Mouse (Mus musculus) forebrain, embryonic 12.5 days (tissue): ENCODE results near the gene Tsen2. TPM values are rescaled to one million over a fixed set of nuclear protein-coding genes. Genes with fewer than 3 reads are reported as not detected.

Experiments
- ATAC-seq: fragments of 200-750 bp; cut with Nextera tagmentation; 2 replicates; pipeline ENCODE4 v1.8.0; 2017; ENCODE audit warnings: moderate TSS enrichment; ENCODE audit not compliant: low FRiP score
- H3K27ac ChIP-seq: fragments of 300-500 bp; sonication (generic); 2 replicates; pipeline ENCODE4 v1.5.1; 2016; ENCODE audit warnings: mild to moderate bottlenecking
- H3K27me3 ChIP-seq: fragments of 300-500 bp; sonication (generic); 2 replicates; pipeline ENCODE4 v1.6.1; 2016; ENCODE audit warnings: mild to moderate bottlenecking
- H3K36me3 ChIP-seq: fragments of 300-500 bp; sonication (generic); replicated peaks from 2 replicates; pipeline ENCODE4 v1.6.1; 2016; ENCODE audit warnings: mild to moderate bottlenecking
- H3K4me1 ChIP-seq: fragments of 300-500 bp; sonication (generic); 2 replicates; pipeline ENCODE4 v1.6.1; 2016
- H3K4me2 ChIP-seq: fragments of 300-500 bp; sonication (generic); 2 replicates; pipeline ENCODE4 v1.6.1; 2016; ENCODE audit warnings: mild to moderate bottlenecking, moderate library complexity
- H3K4me3 ChIP-seq: fragments of 300-500 bp; sonication (generic); replicated peaks from 2 replicates; pipeline ENCODE4 v1.5.1; 2016; ENCODE audit warnings: mild to moderate bottlenecking
- H3K9ac ChIP-seq: fragments of 300-500 bp; sonication (generic); 2 replicates; pipeline ENCODE4 v1.6.1; 2016; ENCODE audit warnings: mild to moderate bottlenecking
- H3K9me3 ChIP-seq: fragments of 300-500 bp; sonication (generic); 2 replicates; pipeline ENCODE4 v1.6.1; 2016
- WGBS: fragments of 180-500 bp; shearing (Covaris S2); methylation state at CpG from one replicate; pipeline ENCODE4 v1.1.7; 2016; 5-methylcytosine and 5-hydroxymethylcytosine counted together
- polyA plus RNA-seq: library from polyadenylated mRNA; unstranded; fragments of >200 nt; fragmentation: Nextera tagmentation; extraction: Ambion mirVana; gene quantifications from 2 replicates; pipeline ENCODE4 v1.2.1, GENCODE M21; 2016

The Tsen2 gene
- polyA plus RNA-seq, 1 experiment from 2014 or later: 30.3 TPM

DNA sequence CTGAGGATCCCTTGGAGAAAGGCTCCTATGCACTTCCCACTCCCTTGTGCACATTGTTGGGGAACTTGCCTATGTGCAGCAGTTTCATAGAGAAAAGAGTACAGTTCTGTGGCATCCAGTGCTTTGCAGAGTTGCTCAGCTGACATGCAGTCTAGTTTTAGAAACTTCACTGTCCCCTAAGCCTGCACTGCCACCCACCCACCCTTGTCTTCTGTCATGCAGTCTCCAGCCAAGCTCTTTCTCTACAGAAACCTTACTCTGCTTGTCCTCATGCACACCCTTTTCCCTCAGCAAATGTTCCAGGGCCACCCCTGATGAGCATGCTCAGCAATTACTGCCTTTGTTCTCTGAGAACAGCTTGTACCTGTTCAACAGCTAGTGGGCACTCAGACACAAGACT, 69.3 kb downstream of the Tsen2 start:
- Histone ChIP-seq H3K9ac (no peak overlapping the region), H3K36me3 (peaks cover 90% of the 10 kb centered on the region), H3K4me1 (no peaks in the 10 kb centered on the region), H3K4me3 (no peak overlapping the region), H3K4me2 (no peak overlapping the region), H3K27me3 (no peaks in the 10 kb centered on the region), H3K27ac (no peak overlapping the region), H3K9me3 (no peaks in the 10 kb centered on the region)
- no peak for ATAC-seq

DNA sequence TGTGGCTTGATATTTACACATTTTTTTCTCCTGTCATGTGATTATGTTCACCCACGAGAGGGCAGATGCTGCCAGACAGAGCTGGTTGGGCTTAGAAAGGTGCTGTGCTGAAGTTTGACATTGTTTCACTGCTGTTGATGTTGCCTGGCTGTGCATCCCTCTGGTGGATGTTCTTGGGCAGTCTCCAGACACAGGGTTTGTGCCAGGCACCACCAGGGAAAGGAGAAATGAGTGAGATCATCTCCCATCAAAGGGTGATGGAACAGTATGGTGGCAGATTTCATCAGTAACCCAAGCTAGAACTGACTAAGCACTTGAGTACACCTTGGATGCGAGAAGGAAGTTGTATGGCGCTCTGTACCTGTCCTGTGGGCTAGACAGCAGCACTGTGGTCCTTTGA, 71.5 kb downstream of the Tsen2 start:
- no peak overlapping the region for H3K27ac ChIP-seq
- no peak overlapping the region for H3K4me2 ChIP-seq
- 92% methylated on average over 3 of the region's 3 CpGs for WGBS
- peaks cover 96% of the 10 kb centered on the region for H3K36me3 ChIP-seq
- ATAC-seq: no peak
- no peak overlapping the region for H3K9ac ChIP-seq
- H3K4me1 ChIP-seq: no peaks in the 10 kb centered on the region
- no peaks in the 10 kb centered on the region for H3K9me3 ChIP-seq
- no peaks in the 10 kb centered on the region for H3K27me3 ChIP-seq
- H3K4me3 ChIP-seq: no peak overlapping the region

- no peaks in the 10 kb centered on the region for H3K4me1 ChIP-seq
- peaks cover 99% of the 10 kb centered on the region for H3K36me3 ChIP-seq
- no peak overlapping the region for H3K4me2 ChIP-seq
- H3K4me3 ChIP-seq: no peak overlapping the region
- no peak overlapping the region for H3K9ac ChIP-seq
- 95% methylated on average over 10 of the region's 10 CpGs for WGBS
- no peak for ATAC-seq
- H3K9me3 ChIP-seq: no peaks in the 10 kb centered on the region
- no peak overlapping the region for H3K27ac ChIP-seq
- H3K27me3 ChIP-seq: no peaks in the 10 kb centered on the region
Observed at GRCm38 (mm10) chr6:115619818-115620217, 75.4 kb downstream of the Tsen2 start.

DNA sequence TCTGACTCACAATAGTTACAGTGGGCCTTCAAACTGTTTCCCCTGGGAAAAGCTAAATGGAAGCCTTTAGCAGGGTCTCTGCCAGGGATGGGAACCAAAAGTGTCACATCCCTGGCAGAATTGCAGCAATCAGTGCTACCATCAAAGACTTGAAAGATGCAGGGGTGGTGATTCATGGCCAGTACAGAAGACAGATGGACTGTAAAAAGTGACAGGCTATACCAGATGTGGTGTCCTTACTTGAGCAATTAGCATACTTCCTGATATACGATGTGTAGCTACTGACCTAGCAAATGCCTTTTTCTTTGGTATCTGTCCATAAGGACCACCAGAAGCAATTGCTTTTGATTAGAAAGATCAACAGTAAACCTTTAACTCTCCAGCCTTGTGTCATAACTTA, 76.5 kb downstream of the Tsen2 start:
- 97% methylated on average over 1 of the region's 1 CpGs for WGBS
- Histone ChIP-seq H3K4me1 (no peaks in the 10 kb centered on the region), H3K4me3 (no peak overlapping the region), H3K9ac (no peak overlapping the region), H3K27me3 (no peaks in the 10 kb centered on the region), H3K9me3 (no peaks in the 10 kb centered on the region), H3K36me3 (peaks cover 99% of the 10 kb centered on the region), H3K27ac (no peak overlapping the region), H3K4me2 (no peak overlapping the region)
- ATAC-seq: no peak

- H3K36me3 ChIP-seq: peaks cover 93% of the 10 kb centered on the region
- no peaks in the 10 kb centered on the region for H3K4me1 ChIP-seq
- WGBS: 97% methylated on average over 5 of the region's 5 CpGs
- no peaks in the 10 kb centered on the region for H3K27me3 ChIP-seq
- ATAC-seq: no peak
- no peak overlapping the region for H3K4me3 ChIP-seq
- no peak overlapping the region for H3K4me2 ChIP-seq
- no peak overlapping the region for H3K9ac ChIP-seq
- no peaks in the 10 kb centered on the region for H3K9me3 ChIP-seq
- H3K27ac ChIP-seq: no peak overlapping the region
Observed at GRCm38 (mm10) chr6:115626121-115626520, 81.7 kb downstream of the Tsen2 start.

Other genes with a start within 250 kb of the Tsen2 start
- gene Pparg, start 183.7 kb upstream of the Tsen2 start, polyA plus RNA-seq: not detected in 2 replicates
- 0.28 and 0.32 TPM in 2 replicates for gene Mkrn2os, start 47.9 kb downstream of the Tsen2 start, polyA plus RNA-seq
- 26.5 and 28.2 TPM in 2 replicates for gene Mkrn2, start 57.2 kb downstream of the Tsen2 start, polyA plus RNA-seq
- gene Raf1, start 132.0 kb downstream of the Tsen2 start, polyA plus RNA-seq: 155 and 156 TPM in 2 replicates
- 0.87 and 1.1 TPM in 2 replicates for gene Tmem40, start 217.7 kb downstream of the Tsen2 start, polyA plus RNA-seq
- gene Cand2, start 229.9 kb downstream of the Tsen2 start, polyA plus RNA-seq: 40.8 and 43.1 TPM in 2 replicates